Mouse (Mus musculus) heart, embryonic 11.5 days (tissue): ENCODE results near the gene Itgae. TPM values are rescaled to one million over a fixed set of nuclear protein-coding genes. Genes with fewer than 3 reads are reported as not detected.

Experiments
- ATAC-seq: fragments of 200-750 bp; cut with Nextera tagmentation; replicated peaks from 2 replicates; pipeline ENCODE4 v1.8.0; 2017; ENCODE audit warnings: moderate library complexity; ENCODE audit not compliant: insufficient number of reproducible peaks, low FRiP score, low TSS enrichment
- H3K27ac ChIP-seq: fragments of 300-500 bp; sonication (generic); 2 replicates; pipeline ENCODE4 v1.5.1; 2014; ENCODE audit warnings: mild to moderate bottlenecking, low read depth, low read length
- H3K27me3 ChIP-seq: fragments of 300-500 bp; sonication (generic); 2 replicates; pipeline ENCODE4 v1.6.1; 2014; ENCODE audit warnings: mild to moderate bottlenecking, low read length, mixed read lengths; ENCODE audit not compliant: control insufficient read depth, insufficient read depth
- H3K36me3 ChIP-seq: fragments of 300-500 bp; sonication (generic); 2 replicates; pipeline ENCODE4 v1.6.1; 2014; ENCODE audit warnings: mild to moderate bottlenecking, low read length, moderate library complexity, mixed read lengths; ENCODE audit not compliant: control insufficient read depth, insufficient read depth
- H3K4me1 ChIP-seq: fragments of 300-500 bp; sonication (generic); 2 replicates; pipeline ENCODE4 v1.6.1; 2014; ENCODE audit warnings: low read length; ENCODE audit not compliant: control insufficient read depth, insufficient read depth
- H3K4me2 ChIP-seq: fragments of 300-500 bp; sonication (generic); 2 replicates; pipeline ENCODE4 v1.6.1; 2014; ENCODE audit warnings: mild to moderate bottlenecking, moderate library complexity
- H3K4me3 ChIP-seq: fragments of 300-500 bp; sonication (generic); 2 replicates; pipeline ENCODE4 v1.5.1; 2014; ENCODE audit warnings: low read depth, low read length
- H3K9ac ChIP-seq: fragments of 300-500 bp; sonication (generic); 2 replicates; pipeline ENCODE4 v1.6.1; 2014; ENCODE audit warnings: mild to moderate bottlenecking, low read depth, low read length, moderate library complexity
- H3K9me3 ChIP-seq: fragments of 300-500 bp; sonication (generic); replicated peaks from 2 replicates; pipeline ENCODE4 v1.6.1; 2016; ENCODE audit warnings: low read length; ENCODE audit not compliant: control insufficient read depth
- WGBS: fragments of 180-500 bp; shearing (Covaris S2); extraction: QIAGEN DNeasy Blood & Tissue Kit; methylation state at CpG from one replicate; pipeline ENCODE4 v1.1.7; 2014; ENCODE audit not compliant: insufficient replicate concordance; 5-methylcytosine and 5-hydroxymethylcytosine counted together
- polyA plus RNA-seq: library from polyadenylated mRNA; unstranded; fragments of >200 nt; fragmentation: Nextera tagmentation; extraction: Ambion mirVana; gene quantifications from 2 replicates; pipeline ENCODE4 v1.2.1, GENCODE M21; 2014

Gene Itgae
- polyA plus RNA-seq, 1 experiment from 2014 or later = 0.34 TPM

- Histone ChIP-seq H3K4me1 (peaks cover 10% of the 10 kb centered on the region; the same call in 1 of the 2 replicates), H3K9ac (no peak overlapping the region), H3K4me3 (no peak overlapping the region), H3K9me3 (no peaks in the 10 kb centered on the region), H3K27ac (no peak overlapping the region), H3K36me3 (no peaks in the 10 kb centered on the region), H3K27me3 (no peaks in the 10 kb centered on the region), H3K4me2 (no peak overlapping the region)
- 85% methylated on average over 8 of the region's 8 CpGs for WGBS
- ATAC-seq = no peak
Observed at GRCm38 (mm10) chr11:73168071-73168470, 77.7 kb downstream of the Itgae start.

- H3K27me3 ChIP-seq = no peaks in the 10 kb centered on the region
- H3K9ac ChIP-seq = no peak overlapping the region
- WGBS = 76% methylated on average over 6 of the region's 6 CpGs
- H3K4me3 ChIP-seq = no peak overlapping the region
- no peaks in the 10 kb centered on the region for H3K9me3 ChIP-seq
- ATAC-seq = no peak
- no peak overlapping the region for H3K4me2 ChIP-seq
- peaks cover 10% of the 10 kb centered on the region; the same call in 1 of the 2 replicates for H3K4me1 ChIP-seq
- H3K36me3 ChIP-seq = peaks cover 3% of the 10 kb centered on the region; the same call in 1 of the 2 replicates
- no peak overlapping the region for H3K27ac ChIP-seq
Observed at GRCm38 (mm10) chr11:73168576-73168975, 78.2 kb downstream of the Itgae start.

GRCm38 (mm10) chr11:73169231-73169630 is 78.8 kb downstream of the Itgae start:
- ATAC-seq = no peak
- Histone ChIP-seq H3K4me3 (no peak overlapping the region), H3K9ac (no peak overlapping the region), H3K27ac (no peak overlapping the region), H3K36me3 (peaks cover 3% of the 10 kb centered on the region; the same call in 1 of the 2 replicates), H3K27me3 (no peaks in the 10 kb centered on the region), H3K9me3 (no peaks in the 10 kb centered on the region), H3K4me2 (no peak overlapping the region), H3K4me1 (peaks cover 10% of the 10 kb centered on the region; the same call in 1 of the 2 replicates)
- WGBS = 40% methylated on average over 4 of the region's 4 CpGs

- Histone ChIP-seq H3K27me3 (no peaks in the 10 kb centered on the region), H3K36me3 (peaks cover 3% of the 10 kb centered on the region; the same call in 1 of the 2 replicates), H3K9me3 (no peaks in the 10 kb centered on the region), H3K4me3 (no peak overlapping the region), H3K4me1 (peaks cover 17% of the 10 kb centered on the region; the same call in 1 of the 2 replicates), H3K4me2 (no peak overlapping the region), H3K27ac (no peak overlapping the region), H3K9ac (no peak overlapping the region)
- 58% methylated on average over 5 of the region's 5 CpGs for WGBS
- ATAC-seq = no peak
Observed at GRCm38 (mm10) chr11:73172186-73172585, 81.8 kb downstream of the Itgae start.

GRCm38 (mm10) chr11:73175612-73176011 is 85.2 kb downstream of the Itgae start:
- Histone ChIP-seq H3K4me1 (peaks cover 22% of the 10 kb centered on the region), H3K27ac (no peak overlapping the region), H3K9ac (peak overlapping the region; percentile 96)

GRCm38 (mm10) chr11:73176186-73176585 is 85.8 kb downstream of the Itgae start:
- H3K4me2 ChIP-seq = peak overlapping the region; percentile 70
- peak overlapping the region; percentile 96 for H3K9ac ChIP-seq
- H3K27me3 ChIP-seq = no peaks in the 10 kb centered on the region
- peak overlapping the region; percentile 96 for H3K4me3 ChIP-seq
- peaks cover 22% of the 10 kb centered on the region for H3K4me1 ChIP-seq
- H3K36me3 ChIP-seq = peaks cover 3% of the 10 kb centered on the region; the same call in 1 of the 2 replicates
- H3K9me3 ChIP-seq = no peaks in the 10 kb centered on the region
- no peak for ATAC-seq
- peak overlapping the region; percentile 79 for H3K27ac ChIP-seq
- 1% methylated on average over 15 of the region's 15 CpGs for WGBS

More at GRCm38 (mm10) chr11:73175612-73176011, 85.2 kb downstream of the Itgae start:
- H3K36me3 ChIP-seq = peaks cover 3% of the 10 kb centered on the region; the same call in 1 of the 2 replicates
- WGBS = 48% methylated on average over 8 of the region's 8 CpGs
- no peaks in the 10 kb centered on the region for H3K27me3 ChIP-seq
- H3K4me3 ChIP-seq = peak overlapping the region; percentile 96
- H3K4me2 ChIP-seq = peak overlapping the region; percentile 70
- ATAC-seq = no peak
- H3K9me3 ChIP-seq = no peaks in the 10 kb centered on the region

DNA sequence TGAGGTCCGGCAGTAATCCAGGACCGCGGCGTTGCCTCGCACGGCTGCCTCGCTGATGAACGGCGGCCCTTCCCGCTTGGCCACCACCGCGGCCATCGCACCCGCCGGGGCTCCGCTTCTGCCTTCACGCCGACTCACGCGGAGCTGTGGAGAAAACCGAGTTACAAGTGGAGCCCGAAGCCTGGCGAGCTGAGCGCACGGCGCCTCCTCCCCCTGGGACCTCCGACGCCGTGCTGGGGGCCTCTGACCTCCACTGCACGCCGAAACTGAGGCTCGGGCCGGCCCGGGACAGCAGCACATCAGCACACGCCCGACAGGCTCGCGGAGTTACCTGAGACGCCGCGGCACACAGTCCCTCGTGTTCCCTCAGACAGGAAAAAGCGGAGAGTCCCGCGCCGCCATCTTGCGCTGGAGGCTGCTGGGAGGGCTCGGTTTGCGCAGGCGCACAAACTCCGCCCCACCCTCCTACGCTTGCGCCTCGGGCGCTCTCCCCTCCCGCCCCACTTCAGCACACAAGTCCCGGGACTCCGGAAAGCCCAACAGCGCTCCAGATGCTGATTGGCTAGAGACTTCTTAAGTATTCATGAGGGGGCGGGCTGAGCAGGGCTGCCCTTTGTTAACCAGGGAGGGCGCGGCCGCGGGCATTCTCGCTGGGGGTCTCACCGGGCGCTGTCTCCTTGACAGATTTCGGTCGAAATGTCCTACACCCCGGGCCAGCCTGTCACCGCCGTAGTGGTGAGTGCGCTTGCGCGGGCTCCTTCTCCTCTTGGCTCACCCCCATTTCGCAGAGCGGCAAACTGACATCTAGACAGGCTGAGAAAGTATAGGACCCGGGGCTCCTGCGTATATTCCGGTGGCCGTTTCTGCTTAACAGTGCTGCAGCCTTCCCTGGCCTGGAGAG is 86.5 kb downstream of the Itgae start, which contains the start of the genes Emc6 and Tax1bp3:
TSS of gene Emc6 (minus strand) at position 430 of the 901 bp plus-strand sequence.
TSS of gene Tax1bp3 (plus strand) at position 476 of the 901 bp plus-strand sequence.
- peak within 1 kb of the TSS; percentile 96 for H3K4me3 ChIP-seq
- no peaks in the 10 kb centered on the region for H3K27me3 ChIP-seq
- H3K9ac ChIP-seq = peak within 1 kb of the TSS; percentile 96
- peak; percentile 98 for ATAC-seq
- peaks cover 3% of the 10 kb centered on the region; the same call in 1 of the 2 replicates for H3K36me3 ChIP-seq
- H3K9me3 ChIP-seq = no peaks in the 10 kb centered on the region
- H3K4me2 ChIP-seq = peak within 1 kb of the TSS; percentile 94
- peaks cover 20% of the 10 kb centered on the region for H3K4me1 ChIP-seq
- H3K27ac ChIP-seq = peak within 1 kb of the TSS; percentile 97
- WGBS = under 1% methylated on average over 81 of the region's 81 CpGs

GRCm38 (mm10) chr11:73177509-73177875 is 87.1 kb downstream of the Itgae start:
- peaks cover 15% of the 10 kb centered on the region for H3K4me1 ChIP-seq
- no peaks in the 10 kb centered on the region for H3K27me3 ChIP-seq
- H3K9me3 ChIP-seq = no peaks in the 10 kb centered on the region
- peak overlapping the region; percentile 94 for H3K4me2 ChIP-seq
- H3K36me3 ChIP-seq = peaks cover 3% of the 10 kb centered on the region; the same call in 1 of the 2 replicates
- 0% methylated on average over 28 of the region's 28 CpGs for WGBS
- H3K9ac ChIP-seq = peak overlapping the region; percentile 94
- peak overlapping the region; percentile 96 for H3K4me3 ChIP-seq
- ATAC-seq = peak; percentile 80
- H3K27ac ChIP-seq = peak overlapping the region; percentile 97
